Mouse (Mus musculus) regulatory T cell (primary cell): ENCODE results near the gene Dgkz.

Experiments used
- in situ Hi-C: fragments of 300-600 bp; cut with MboI, MseI; formaldehyde crosslinking; loops from one replicate; pipeline ENCODE4 v1.15.1; 2025; ENCODE audit warnings: high pct_unique_total_duplicates

Gene Dgkz

DNA sequence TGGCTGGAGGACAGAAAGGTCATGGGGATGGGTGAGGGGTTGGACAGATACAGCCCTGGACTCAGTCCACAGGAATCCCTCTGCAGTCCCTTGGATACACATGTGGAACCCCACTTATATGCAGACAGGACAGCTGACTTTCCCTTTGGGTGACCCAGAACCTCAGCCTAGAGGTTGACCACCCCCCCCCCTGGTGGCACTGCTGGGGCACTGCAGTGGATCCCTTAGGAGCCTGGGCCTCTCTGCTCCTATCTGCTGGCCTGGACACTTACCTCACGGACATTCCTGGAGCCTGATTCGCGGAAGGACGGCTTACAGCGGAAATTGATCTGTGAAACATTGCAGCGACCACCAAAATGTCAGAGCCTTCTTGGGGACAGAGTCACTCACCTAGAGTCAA, 33.3 kb downstream of the Dgkz start:
- in situ Hi-C loops = no loop called here

DNA sequence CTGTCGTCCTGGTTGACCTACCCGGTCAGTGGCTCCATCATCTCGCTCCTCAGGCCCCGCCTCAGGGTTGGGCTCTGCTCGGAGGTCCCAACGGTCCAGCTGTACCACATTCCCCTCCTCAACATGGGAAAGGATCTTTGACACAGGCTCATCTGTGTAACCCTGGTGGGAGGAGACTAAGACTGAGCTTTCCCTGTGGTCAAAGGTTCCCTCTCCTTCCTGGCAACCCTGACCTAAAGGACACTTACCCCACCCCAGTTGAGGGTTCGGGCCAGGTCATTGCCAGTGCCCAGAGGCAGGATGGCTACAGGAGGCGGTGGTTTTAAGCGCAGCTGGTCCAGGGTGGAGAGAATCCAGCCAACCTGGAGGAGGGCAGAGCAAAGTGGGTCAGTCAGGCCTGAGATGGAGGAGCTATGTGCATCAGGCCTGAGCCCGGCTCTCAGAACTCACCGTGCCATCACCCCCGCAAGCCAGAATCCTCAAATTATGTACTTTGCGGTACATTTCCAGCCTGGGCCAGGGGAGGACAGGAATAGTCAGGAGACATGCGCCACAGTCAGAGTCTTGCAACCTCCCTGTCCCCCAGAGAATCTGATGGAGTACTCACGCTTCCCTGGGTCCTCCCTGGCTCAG, 36.2 kb downstream of the Dgkz start:
- in situ Hi-C loops = no loop called here

DNA sequence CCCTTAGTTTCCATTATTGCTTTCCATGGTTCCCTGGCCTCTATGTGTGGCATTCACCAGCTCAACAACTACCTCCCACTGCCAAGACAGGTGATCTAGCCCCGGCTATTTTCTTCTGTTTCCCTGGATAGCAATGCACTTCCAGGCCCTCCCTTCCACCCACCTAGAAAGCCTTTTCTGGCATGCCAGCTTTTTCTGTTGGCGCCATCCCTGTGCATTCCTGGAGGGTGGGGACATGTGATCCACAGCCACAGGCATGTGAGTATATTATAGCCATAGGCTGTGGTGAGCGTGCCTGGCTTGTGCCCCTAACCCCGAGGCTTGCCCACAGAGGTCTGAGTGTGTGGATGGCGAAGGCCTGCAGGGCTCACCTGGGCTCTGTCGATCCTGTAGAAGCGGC, 39.5 kb downstream of the Dgkz start:
- in situ Hi-C loops = no loop called here

DNA sequence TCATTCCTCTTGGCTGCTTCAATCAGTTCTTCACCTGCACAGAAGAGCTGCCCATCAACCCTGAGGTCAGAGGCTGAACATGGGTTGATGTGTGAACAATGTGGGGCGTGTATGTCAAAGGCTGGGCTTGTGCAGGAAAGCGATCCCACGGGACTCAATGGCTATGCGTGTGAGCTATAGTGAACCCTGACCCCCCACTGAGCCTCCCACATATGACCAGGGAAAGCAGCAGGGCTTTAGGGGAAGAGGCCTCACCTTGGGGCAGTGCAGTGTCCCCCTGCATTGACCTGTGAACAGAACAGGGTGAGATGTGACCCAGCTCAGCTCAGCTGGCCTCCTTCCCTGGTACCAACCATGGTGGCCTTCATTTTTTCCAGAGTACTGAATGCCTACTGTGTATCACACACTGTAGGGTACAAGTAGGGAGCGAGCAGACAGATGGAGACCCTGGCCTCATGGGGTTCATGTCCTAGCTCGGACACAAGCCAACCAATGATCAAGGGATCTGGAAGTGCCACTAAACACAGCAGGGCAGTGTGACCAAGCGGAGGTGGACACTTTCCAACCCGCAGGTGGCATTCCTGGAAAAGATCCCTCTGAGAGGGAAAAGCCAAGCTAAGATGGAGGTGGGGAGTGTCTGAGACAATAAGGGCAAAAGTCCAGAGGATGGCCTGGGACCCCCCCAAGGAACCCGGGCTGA, 40.7 kb downstream of the Dgkz start:
- in situ Hi-C loops = no loop called here

DNA sequence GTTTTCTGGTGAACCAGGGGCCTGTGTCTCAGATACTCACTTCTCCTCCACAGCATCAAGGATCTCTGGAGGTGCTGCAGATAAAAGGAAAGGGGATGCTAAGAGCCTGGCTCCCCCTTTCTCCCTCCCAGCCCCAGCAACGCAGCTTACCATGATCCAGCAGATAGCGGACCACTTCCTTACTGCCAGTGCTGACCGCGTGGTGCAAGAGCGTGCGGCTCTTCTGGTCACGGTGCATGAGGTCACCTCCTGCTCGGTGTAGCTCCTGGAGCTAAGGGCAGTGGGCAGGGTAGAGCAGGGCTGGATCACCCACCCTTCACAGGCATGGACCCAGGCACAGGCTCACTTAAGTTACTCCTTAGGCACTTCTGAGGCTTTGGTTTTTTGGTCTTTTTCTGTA, 41.6 kb downstream of the Dgkz start:
- in situ Hi-C loops = no loop called here

DNA sequence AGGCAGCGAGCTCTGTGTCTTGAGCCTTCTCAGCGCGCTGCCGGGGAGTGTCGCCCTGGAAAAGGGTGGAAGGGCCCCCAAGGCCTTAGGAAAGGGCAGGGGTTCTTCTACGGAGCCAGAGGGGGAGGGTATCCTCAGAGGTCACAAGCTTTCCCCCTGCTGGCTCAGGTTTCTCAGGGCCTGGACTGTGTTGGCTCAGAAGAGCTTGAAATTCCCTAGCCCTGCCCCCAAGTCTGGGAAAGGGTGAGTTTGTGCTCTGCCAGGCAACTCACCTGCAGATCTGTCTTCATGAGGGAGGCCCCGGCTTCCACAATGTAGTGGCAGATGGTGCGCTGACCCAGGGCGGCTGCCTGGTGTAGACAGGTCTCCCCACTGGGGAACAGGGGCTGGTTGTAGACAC, 42.2 kb downstream of the Dgkz start:
- in situ Hi-C loops = no loop called here

DNA sequence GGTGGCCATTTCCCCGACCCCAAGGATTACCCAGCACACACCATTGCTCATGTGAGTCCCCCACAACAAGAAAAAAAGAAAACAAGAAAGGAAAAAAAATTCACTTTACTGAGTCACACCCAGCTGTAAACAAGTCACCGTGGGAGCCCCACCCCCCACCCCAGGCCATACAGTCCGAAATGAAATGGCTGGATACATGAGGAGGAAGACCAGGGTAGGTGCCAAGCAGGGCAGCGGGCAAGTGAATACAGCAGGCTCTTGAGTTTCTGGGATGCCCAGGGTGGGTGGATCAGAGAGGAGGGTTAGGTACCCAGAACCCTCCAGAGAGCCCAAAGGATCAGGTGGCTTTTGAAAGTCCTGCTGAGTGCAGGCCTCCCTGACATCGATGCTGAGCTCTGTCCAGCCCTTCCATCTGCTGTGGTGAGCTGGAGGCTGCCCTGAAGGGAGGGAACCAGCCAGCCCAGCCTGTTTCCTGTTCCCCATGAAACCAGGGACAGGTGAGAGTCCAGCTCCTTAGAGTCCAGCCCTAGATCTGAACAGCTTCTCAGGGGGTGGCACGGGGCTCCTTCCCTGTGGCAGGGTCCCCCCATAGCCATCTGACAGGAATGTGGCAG, 42.8 kb downstream of the Dgkz start:
- in situ Hi-C loops = no loop called here

DNA sequence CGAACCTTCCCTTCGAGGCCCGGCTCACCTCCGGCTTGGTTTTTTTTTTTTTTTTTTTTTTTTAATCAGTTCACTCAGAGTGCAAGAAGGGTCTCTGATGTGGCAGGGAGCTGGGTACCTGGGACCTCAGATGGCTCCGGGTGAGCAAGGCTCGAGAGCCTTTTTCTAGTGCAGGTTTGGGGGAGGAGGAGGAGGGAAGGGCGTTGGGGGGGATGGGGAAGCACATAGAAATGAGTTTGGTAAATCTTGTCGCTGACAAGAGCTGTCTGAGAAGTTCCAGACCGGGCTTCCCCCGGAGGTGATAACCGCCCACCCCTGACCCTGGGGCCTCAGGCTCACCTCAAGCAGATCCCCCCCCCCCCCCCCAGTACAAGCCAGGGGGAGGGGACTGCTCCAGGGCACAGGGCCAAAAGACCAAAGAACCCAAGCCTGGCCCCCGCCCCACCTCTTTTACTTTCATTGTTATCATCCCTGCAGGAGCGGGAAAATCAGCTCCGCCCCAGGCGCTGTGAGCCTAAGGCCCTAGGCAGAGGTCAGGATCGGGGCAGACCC, 43.4 kb downstream of the Dgkz start, which contains the start of gene Mdk:
TSS of gene Mdk (minus strand) at position 138 of the 552 bp plus-strand sequence.
- in situ Hi-C loops = no loop called here

DNA sequence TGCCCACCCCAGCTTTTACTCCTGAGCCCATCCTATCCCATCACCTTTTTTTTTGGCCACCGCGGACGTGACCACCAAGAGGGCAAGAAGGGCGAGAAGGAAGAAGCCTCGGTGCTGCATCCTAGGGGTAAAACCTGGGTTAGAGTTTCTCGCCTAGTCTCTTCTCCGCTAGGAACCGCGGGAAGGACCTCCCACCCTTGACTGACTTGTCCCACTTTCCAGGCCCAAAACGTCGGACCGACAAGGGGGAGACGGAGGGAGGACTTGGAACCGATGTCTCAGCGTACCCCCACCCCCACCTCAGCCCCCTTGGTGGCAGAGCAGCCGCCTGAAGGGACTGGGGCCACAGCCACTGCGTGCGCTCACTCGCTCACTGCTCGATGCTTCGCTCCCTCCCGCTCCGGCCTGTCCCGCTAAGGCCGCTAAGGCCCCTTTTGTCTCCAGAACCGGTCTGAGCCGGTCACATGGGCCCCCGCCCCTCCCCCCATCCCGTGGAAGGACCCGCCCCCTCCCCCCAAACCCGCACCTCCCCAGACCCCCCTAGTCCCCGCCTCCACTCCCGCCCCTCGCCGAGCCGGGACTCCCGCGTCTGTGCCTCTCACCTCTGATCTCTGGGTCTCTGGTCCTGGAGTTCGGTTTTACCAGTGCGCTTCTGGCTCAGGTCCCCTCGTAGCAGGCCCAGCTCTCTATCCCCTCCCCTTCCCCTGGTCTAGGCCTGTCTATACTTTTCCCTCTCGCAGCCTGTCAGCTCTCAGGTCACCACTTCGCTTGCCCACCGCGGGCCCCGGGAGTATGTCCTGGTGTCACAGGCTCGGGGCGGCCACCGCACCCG, 44.1 kb downstream of the Dgkz start:
- in situ Hi-C loops = no loop called here

DNA sequence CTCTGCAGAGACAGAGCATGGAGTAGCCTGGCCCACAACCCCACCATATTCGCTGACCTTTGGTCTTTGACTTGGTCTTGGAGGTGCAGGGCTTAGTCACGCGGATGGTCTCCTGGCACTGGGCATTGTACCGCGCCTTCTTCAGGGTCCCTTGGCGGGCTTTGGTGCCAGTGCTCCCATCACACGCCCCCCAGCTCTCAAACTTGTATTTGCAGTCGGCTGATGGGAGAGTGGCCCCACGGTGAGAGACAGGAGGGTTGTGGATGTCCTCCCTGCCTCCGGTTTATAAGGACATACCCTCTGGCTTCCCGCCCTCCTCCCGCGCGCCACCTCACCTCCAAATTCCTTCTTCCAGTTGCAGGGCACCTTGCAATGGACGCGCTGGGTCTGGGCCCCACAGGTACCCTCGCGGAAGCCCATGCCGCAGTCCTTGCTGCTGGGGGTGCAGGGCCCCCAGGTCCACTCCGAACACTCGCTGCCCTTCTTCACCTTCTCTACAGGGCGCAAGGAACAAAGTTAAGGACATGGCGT, 44.8 kb downstream of the Dgkz start:
- in situ Hi-C loops = no loop called here

DNA sequence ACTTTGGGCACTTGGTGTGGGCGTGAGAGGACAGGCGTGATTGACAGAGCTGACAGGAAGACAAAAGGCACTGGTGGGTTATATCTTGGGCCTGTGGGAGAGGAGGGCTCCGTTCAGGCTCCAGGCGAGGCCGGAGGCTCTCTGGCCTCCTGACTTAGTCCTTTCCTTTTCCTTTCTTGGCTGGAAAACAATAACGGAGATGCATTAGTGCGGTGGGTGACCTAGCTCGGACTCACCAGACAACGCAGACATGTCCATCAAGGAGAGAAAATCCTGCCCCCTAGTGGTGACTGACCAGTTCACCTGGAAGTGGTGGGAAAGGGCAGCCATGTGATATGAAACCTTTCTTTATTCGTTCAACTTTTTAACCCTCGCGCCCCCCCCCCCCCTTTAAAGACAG, 45.7 kb downstream of the Dgkz start:
- in situ Hi-C loops = loop anchor here (5.0 kb wide), 1 partner anchor 148 kb away; no protein-coding TSS in a partner anchor

DNA sequence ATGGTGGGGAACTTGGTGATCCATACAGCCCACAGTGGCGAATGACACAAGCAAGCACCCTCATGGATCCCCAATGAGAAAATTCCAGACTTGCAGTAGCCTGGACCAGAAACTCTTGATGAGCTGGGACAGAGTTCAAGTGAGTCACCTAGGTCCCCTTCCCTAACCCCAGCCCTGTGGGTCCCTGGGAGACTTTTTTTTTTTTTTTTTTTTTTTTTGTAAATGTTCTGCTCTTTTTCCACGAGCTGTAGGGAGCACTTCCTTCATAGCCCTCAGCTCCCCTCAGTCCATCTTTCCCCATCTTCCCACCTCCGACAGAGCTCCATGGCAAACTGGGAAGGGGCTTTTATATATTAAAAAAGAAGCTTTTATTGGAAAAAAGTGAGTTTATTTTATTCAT, 46.2 kb downstream of the Dgkz start:
- in situ Hi-C loops = loop anchor here (5.0 kb wide), 1 partner anchor 147 kb away; no protein-coding TSS in a partner anchor

DNA sequence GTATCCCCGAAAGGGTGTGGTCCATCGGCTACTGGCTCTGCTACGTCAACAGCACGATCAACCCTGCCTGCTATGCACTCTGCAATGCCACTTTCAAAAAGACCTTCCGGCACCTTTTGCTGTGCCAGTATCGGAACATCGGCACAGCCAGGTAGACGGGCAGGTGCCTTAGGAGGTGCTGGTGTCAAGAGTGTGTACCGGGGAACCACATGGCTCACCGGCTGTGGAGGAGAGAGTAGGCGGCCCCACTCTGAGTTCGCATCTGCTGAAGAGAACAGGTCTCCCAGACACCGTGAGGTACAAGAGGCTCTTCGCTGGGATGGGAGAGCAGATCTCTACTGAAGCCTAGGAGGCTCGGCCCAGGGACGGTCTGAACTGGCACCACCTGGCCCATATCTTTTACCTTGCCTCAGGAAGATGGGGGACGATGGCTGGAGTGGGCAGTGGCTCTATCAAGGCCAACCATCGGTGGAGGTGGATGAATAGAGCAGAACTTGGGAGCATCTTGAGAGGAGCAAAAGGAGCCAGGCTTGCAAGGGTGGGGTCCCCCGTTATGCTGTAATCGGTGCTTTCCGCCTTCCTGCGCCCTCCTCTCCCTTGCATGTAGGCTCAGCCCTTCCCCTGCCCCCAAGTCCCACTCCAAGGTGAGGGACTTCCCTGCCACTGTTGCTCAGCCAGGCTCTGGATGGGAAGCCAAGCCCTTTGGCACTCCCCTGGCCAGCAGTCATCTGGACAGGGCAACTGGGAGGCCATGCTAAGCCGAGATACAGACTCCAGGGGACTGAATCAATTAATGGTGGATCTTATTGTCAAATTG, 46.9 kb downstream of the Dgkz start:
- in situ Hi-C loops = loop anchor here (5.0 kb wide), 1 partner anchor 146 kb away; no protein-coding TSS in a partner anchor

DNA sequence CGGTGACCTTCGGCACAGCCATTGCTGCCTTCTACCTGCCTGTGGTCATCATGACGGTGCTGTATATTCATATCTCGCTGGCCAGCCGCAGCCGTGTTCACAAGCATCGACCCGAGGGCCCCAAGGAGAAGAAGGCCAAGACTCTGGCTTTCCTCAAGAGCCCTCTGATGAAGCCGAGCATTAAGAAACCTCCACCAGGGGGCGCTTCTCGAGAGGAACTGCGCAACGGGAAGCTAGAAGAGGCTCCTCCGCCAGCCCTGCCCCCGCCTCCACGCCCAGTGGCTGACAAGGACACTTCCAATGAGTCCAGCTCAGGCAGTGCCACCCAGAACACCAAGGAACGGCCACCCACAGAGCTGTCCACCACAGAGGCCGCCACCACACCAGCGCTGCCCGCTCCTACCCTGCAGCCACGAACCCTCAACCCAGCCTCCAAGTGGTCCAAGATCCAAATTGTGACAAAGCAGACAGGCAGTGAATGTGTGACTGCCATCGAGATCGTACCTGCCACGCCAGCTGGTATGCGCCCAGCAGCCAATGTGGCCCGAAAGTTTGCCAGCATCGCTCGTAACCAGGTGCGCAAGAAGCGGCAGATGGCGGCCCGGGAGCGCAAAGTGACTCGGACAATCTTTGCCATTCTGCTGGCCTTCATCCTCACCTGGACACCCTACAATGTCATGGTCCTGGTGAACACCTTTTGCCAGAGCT, 47.7 kb downstream of the Dgkz start:
- in situ Hi-C loops = loop anchor here (5.0 kb wide), 1 partner anchor 146 kb away; no protein-coding TSS in a partner anchor

DNA sequence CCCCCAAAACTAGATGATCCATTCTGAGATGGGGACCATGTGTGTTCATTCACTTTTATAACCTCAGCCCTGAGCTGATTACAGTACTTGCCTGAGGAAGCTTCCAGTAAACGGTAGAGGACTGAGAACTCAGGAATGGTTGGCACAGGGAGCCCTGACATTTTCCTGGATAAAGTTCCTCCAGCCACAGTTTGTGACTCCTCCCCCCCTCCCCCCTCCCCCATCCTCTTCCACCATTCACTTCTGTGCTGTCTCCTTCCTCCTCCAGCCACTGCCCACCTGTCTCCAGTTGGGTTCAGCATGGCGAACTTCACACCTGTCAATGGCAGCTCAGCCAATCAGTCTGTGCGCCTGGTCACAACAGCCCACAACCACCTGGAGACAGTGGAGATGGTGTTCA, 48.7 kb downstream of the Dgkz start, which contains the start of gene Chrm4:
TSS of gene Chrm4 (plus strand) at position 301 of the 400 bp plus-strand sequence.
- in situ Hi-C loops = loop anchor here (5.0 kb wide), 1 partner anchor 145 kb away; no protein-coding TSS in a partner anchor

DNA sequence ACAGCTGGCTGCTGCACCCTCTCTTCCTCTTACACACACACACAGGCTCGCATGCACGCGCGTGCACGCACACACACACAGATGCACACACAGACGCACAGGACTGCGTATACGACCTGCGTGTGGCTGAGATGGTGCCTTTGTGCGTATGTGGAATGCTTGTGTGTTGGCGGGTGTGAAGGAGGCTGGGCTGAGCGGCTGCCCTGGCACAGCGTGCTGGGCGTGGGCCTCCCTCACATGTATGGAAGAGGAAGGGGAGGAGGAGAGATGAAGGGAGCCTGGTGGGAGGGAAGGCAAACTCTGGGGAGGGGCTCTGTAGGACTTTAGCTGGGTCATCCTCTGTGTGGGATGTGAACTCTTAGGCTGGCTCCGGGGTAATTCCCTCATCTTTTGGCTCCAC, 50.2 kb downstream of the Dgkz start:
- in situ Hi-C loops = loop anchor here (5.0 kb wide), 1 partner anchor 143 kb away; no protein-coding TSS in a partner anchor

DNA sequence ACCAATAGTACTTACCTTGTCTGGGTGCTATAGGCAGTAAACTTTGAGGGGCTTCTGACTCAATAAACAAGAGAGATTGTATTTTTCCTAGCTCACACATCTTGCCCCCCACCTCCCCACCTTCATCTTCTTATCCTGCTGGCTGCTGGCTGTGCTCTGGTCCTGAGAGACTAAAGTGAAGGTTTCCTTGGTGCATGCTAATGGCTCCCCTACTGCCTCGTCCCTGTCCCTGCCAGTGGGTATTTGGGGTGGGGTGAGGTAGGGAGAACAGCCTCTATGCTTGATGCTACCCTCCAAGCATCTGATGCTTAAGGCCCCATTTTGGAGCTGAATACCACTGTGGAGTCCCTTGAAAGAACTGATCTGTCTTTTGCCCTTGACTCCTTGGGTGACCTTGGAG, 50.9 kb downstream of the Dgkz start:
- in situ Hi-C loops = loop anchor here (5.0 kb wide), 1 partner anchor 142 kb away; no protein-coding TSS in a partner anchor

DNA sequence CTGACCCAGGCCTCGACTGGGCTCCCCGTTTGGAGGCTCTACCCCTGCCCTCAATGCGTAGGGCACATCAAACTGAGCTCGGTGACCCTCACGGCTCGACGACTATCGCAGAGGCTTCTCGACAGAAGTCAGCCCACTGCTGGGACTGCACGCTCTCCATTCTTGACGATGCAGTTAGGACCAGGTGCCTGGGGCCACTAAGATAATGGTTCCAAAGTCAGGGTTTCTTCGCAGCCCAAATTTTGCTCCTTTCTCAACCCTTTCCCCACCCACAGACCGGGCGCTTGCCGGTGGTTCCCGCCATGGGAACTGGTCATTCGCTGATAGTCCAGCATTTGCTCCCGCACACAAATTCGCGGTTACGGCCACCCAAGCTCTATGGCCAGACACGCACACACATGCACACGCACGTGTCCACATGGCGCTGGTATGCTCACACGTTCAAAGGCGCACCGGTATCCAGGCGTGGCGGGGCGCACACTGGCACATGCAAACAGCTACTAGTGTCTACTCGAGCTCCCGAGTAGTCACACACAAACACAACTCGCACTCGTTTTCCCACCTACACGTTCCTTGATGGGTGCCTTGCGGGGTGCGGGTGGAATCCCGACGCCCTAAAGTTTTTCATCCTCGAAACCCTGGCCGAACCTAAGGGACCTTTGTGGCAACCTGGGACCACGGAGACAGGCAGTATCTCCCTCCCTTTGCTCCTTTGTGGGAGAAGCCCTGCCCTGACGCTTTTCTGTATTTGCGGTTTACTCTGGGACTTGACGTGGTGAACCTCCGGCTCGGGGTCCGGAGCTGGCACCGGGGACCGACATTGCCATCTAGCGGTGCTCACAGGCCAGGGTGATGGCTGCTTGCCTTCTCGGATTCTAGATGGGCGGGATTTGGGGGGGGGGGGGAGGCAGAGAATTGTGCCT, 52.0 kb downstream of the Dgkz start:
- in situ Hi-C loops = no loop called here
